Mouse (Mus musculus) bone marrow, adult 2 months (tissue): ENCODE data around the gene Msmb.
A peak's percentile ranks its signal among the peaks of the same experiment; 100 is the strongest.

Experiments used
- CTCF ChIP-seq: fragments of 200-500 bp; IDR thresholded peaks from 2 replicates; pipeline ENCODE4 v1.5.1; 2011; ENCODE audit warnings: low read length, control low read depth; ENCODE audit not compliant: control insufficient read depth, insufficient read depth
- POLR2A ChIP-seq: fragments of 200-500 bp; IDR thresholded peaks from 2 replicates; pipeline ENCODE4 v1.6.1; 2011; ENCODE audit warnings: low read depth, mild to moderate bottlenecking, control low read depth, low read length, borderline replicate concordance; ENCODE audit not compliant: control insufficient read depth

GRCm38 (mm10) chr14:32128409-32128808 is 13.4 kb upstream of the Msmb start:
- 0 out of 2 replicates have a peak, but pooled peaks have one; percentile 12 for TF ChIP-seq CTCF
- no peak for TF ChIP-seq POLR2A
